Mouse (Mus musculus): Measurements from ENCODE around the gene Il31ra. TPM values are rescaled to one million over a fixed set of nuclear protein-coding genes. Genes with fewer than 3 reads are reported as not detected.

Il31ra gene
- polyA plus RNA-seq, 1 experiment: 0.22 TPM

DNA sequence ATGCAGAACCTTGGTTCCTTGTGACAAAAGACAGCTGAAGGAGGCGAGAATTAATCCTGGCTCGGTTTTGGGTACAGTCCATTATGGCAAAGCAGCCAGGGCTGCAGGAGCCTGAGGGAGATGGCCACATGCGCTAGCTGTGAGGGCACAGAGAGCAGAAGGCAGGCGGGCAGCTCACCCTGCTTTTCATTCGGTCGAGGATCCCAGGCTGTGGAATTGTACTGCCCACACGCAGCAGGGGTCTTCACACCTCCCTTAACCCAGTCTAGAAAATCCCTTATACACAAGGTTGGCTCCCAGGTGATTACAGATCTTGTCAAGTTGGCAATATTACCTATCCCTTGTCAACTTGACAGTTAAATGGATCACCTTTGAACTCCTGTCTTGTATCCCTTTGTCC, 29.5 kb upstream of the Il31ra start:
- H3K36me3 ChIP-seq (ENCODE audit: control insufficient read depth, insufficient read depth, low read length): no peaks in the 10 kb centered on the region
- TF ChIP-seq CTCF (IDR thresholded peaks at IDR 0.05; ENCODE audit: borderline replicate concordance, control insufficient read depth, extremely low read depth, insufficient read depth, low read length, poor library complexity): no peak
- TF ChIP-seq POLR2A (IDR thresholded peaks at IDR 0.05; ENCODE audit: control insufficient read depth, extremely low read depth, insufficient read depth, low read length, poor library complexity): no peak
- WGBS: 93% methylated on average over 7 of the region's 7 CpGs
- DNase-seq: no peak
- no peaks in the 10 kb centered on the region for H3K27me3 ChIP-seq (ENCODE audit: control insufficient read depth, insufficient read depth, low read length)
- no peak overlapping the region for H3K4me3 ChIP-seq (ENCODE audit: control insufficient read depth, insufficient read depth, low read length)
- no peak overlapping the region for H3K27ac ChIP-seq (ENCODE audit: control insufficient read depth, insufficient read depth, low read length)
- H3K4me1 ChIP-seq (replicated peaks; ENCODE audit: control insufficient read depth, insufficient read depth, low read length): no peaks in the 10 kb centered on the region

- Histone ChIP-seq H3K4me3 (ENCODE audit: control insufficient read depth, insufficient read depth, low read length) (no peak overlapping the region), H3K27me3 (ENCODE audit: control insufficient read depth, insufficient read depth, low read length) (no peaks in the 10 kb centered on the region), H3K4me1 (replicated peaks; ENCODE audit: control insufficient read depth, insufficient read depth, low read length) (no peaks in the 10 kb centered on the region), H3K27ac (ENCODE audit: control insufficient read depth, insufficient read depth, low read length) (no peak overlapping the region), H3K36me3 (ENCODE audit: control insufficient read depth, insufficient read depth, low read length) (no peaks in the 10 kb centered on the region)
- DNase-seq: no peak
- 67% methylated on average over 3 of the region's 3 CpGs for WGBS
- TF ChIP-seq CTCF (IDR thresholded peaks at IDR 0.05; ENCODE audit: borderline replicate concordance, control insufficient read depth, extremely low read depth, insufficient read depth, low read length, poor library complexity): no peak
- TF ChIP-seq POLR2A (IDR thresholded peaks at IDR 0.05; ENCODE audit: control insufficient read depth, extremely low read depth, insufficient read depth, low read length, poor library complexity): no peak
These were observed 27.4 kb upstream of the Il31ra start for GRCm38 (mm10) chr13:112621592-112621991.

- no peak for DNase-seq
- no peaks in the 10 kb centered on the region for H3K27me3 ChIP-seq (ENCODE audit: control insufficient read depth, insufficient read depth, low read length)
- H3K4me1 ChIP-seq (replicated peaks; ENCODE audit: control insufficient read depth, insufficient read depth, low read length): peaks cover 3% of the 10 kb centered on the region; the same call in 1 of the 2 replicates
- no peak for TF ChIP-seq CTCF (IDR thresholded peaks at IDR 0.05; ENCODE audit: borderline replicate concordance, control insufficient read depth, extremely low read depth, insufficient read depth, low read length, poor library complexity)
- no peak for TF ChIP-seq POLR2A (IDR thresholded peaks at IDR 0.05; ENCODE audit: control insufficient read depth, extremely low read depth, insufficient read depth, low read length, poor library complexity)
- no peak overlapping the region for H3K27ac ChIP-seq (ENCODE audit: control insufficient read depth, insufficient read depth, low read length)
- WGBS: 94% methylated on average over 3 of the region's 3 CpGs
- no peak overlapping the region for H3K4me3 ChIP-seq (ENCODE audit: control insufficient read depth, insufficient read depth, low read length)
- H3K36me3 ChIP-seq (ENCODE audit: control insufficient read depth, insufficient read depth, low read length): no peaks in the 10 kb centered on the region
These were observed 14.4 kb upstream of the Il31ra start for GRCm38 (mm10) chr13:112608606-112609005.

GRCm38 (mm10) chr13:112604411-112604810, 10.3 kb upstream of the Il31ra start:
- H3K4me3 ChIP-seq (ENCODE audit: control insufficient read depth, insufficient read depth, low read length): no peak overlapping the region
- DNase-seq: no peak
- no peaks in the 10 kb centered on the region for H3K27me3 ChIP-seq (ENCODE audit: control insufficient read depth, insufficient read depth, low read length)
- no peak overlapping the region for H3K27ac ChIP-seq (ENCODE audit: control insufficient read depth, insufficient read depth, low read length)
- no peaks in the 10 kb centered on the region for H3K36me3 ChIP-seq (ENCODE audit: control insufficient read depth, insufficient read depth, low read length)
- WGBS: 88% methylated on average over 4 of the region's 4 CpGs
- TF ChIP-seq POLR2A (IDR thresholded peaks at IDR 0.05; ENCODE audit: control insufficient read depth, extremely low read depth, insufficient read depth, low read length, poor library complexity) (no peak), CTCF (IDR thresholded peaks at IDR 0.05; ENCODE audit: borderline replicate concordance, control insufficient read depth, extremely low read depth, insufficient read depth, low read length, poor library complexity) (no peak)
- H3K4me1 ChIP-seq (replicated peaks; ENCODE audit: control insufficient read depth, insufficient read depth, low read length): peaks cover 3% of the 10 kb centered on the region; the same call in 1 of the 2 replicates

DNA sequence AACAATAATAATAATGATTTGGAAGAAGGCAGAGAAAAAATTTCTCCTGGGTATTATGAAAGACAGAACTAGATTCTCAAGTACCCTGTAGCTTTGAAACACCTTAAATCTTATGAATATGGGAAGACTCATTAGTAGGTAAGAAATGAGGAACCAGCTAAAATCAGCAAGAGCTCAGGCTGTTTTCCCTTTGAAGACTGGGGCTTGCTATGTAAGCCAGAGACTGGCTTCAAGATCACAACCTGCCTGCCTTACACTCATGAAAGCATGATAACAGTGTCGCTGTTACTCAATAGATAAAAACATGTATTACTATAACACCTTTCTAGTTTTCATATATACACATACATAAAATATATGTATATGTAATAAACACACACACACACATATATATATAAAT, 9.7 kb upstream of the Il31ra start:
- Histone ChIP-seq H3K27me3 (ENCODE audit: control insufficient read depth, insufficient read depth, low read length) (no peaks in the 10 kb centered on the region), H3K4me3 (ENCODE audit: control insufficient read depth, insufficient read depth, low read length) (no peak overlapping the region), H3K27ac (ENCODE audit: control insufficient read depth, insufficient read depth, low read length) (no peak overlapping the region), H3K36me3 (ENCODE audit: control insufficient read depth, insufficient read depth, low read length) (no peaks in the 10 kb centered on the region), H3K4me1 (replicated peaks; ENCODE audit: control insufficient read depth, insufficient read depth, low read length) (peaks cover 3% of the 10 kb centered on the region; the same call in 1 of the 2 replicates)
- DNase-seq: no peak
- no peak for TF ChIP-seq CTCF (IDR thresholded peaks at IDR 0.05; ENCODE audit: borderline replicate concordance, control insufficient read depth, extremely low read depth, insufficient read depth, low read length, poor library complexity)
- no peak for TF ChIP-seq POLR2A (IDR thresholded peaks at IDR 0.05; ENCODE audit: control insufficient read depth, extremely low read depth, insufficient read depth, low read length, poor library complexity)
- WGBS: 92% methylated on average over 1 of the region's 1 CpGs

GRCm38 (mm10) chr13:112602607-112603006, 8.4 kb upstream of the Il31ra start:
- Histone ChIP-seq H3K27ac (ENCODE audit: control insufficient read depth, insufficient read depth, low read length) (no peak overlapping the region), H3K36me3 (ENCODE audit: control insufficient read depth, insufficient read depth, low read length) (no peaks in the 10 kb centered on the region), H3K4me1 (replicated peaks; ENCODE audit: control insufficient read depth, insufficient read depth, low read length) (no peaks in the 10 kb centered on the region), H3K4me3 (ENCODE audit: control insufficient read depth, insufficient read depth, low read length) (no peak overlapping the region), H3K27me3 (ENCODE audit: control insufficient read depth, insufficient read depth, low read length) (no peaks in the 10 kb centered on the region)
- TF ChIP-seq POLR2A (IDR thresholded peaks at IDR 0.05; ENCODE audit: control insufficient read depth, extremely low read depth, insufficient read depth, low read length, poor library complexity): no peak
- no peak for TF ChIP-seq CTCF (IDR thresholded peaks at IDR 0.05; ENCODE audit: borderline replicate concordance, control insufficient read depth, extremely low read depth, insufficient read depth, low read length, poor library complexity)
- DNase-seq: no peak
- 79% methylated on average over 2 of the region's 2 CpGs for WGBS

DNA sequence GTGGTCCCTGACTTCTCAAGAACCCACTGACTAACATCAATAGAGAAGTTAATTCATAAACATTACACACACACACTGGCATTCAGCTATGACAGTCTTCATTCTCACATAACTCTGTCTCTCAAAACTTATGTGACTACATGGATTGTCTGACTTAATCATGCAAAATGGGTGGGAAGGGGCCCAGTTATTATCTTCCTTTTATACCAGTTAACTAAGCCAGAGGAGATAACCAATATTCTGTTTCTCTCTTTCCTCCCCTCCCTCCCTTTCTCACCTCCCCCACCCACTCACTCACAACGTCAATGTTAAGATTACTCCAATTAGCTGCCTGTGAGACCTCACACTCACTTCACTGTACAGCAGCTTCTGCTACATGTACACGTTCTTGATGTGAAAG, 3.9 kb downstream of the Il31ra start:
- Histone ChIP-seq H3K36me3 (ENCODE audit: control insufficient read depth, insufficient read depth, low read length) (no peaks in the 10 kb centered on the region), H3K27ac (ENCODE audit: control insufficient read depth, insufficient read depth, low read length) (no peak overlapping the region), H3K27me3 (ENCODE audit: control insufficient read depth, insufficient read depth, low read length) (no peaks in the 10 kb centered on the region), H3K4me3 (ENCODE audit: control insufficient read depth, insufficient read depth, low read length) (no peak overlapping the region), H3K4me1 (replicated peaks; ENCODE audit: control insufficient read depth, insufficient read depth, low read length) (no peaks in the 10 kb centered on the region)
- no peak for DNase-seq
- TF ChIP-seq POLR2A (IDR thresholded peaks at IDR 0.05; ENCODE audit: control insufficient read depth, extremely low read depth, insufficient read depth, low read length, poor library complexity): no peak
- TF ChIP-seq CTCF (IDR thresholded peaks at IDR 0.05; ENCODE audit: borderline replicate concordance, control insufficient read depth, extremely low read depth, insufficient read depth, low read length, poor library complexity): no peak
- 83% methylated on average over 2 of the region's 2 CpGs for WGBS

All from thymus, adult 2 months (tissue).